ENCODE assay signal across 8 mouse cellular contexts in the genomic region with DNA sequence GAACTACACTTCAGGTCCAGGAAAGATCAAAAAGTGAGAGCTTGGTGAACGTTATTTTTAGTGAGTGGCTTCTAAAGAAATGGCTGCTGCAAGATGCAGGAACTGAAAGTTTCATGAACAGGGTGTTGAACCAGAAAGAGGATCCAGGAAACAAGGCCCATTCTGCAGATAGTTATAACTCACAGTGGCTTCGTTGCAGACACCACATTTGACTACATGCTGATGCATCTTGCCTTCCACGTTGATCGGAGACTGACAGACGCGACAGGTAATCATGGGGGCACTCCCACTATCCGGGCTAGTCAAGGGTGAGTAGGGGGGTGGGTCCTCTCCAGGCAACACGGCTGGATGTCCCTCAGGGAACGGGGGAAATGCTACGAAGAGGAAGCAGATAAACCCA. TPM values are rescaled to one million over a fixed set of nuclear protein-coding genes. Genes with fewer than 3 reads are reported as not detected.
DNase-seq lines count a peak whose midpoint lies in the region; ATAC-seq and TF ChIP-seq lines count a peak whose summit lies in the region.

No protein-coding gene starts in this region.

- 7% methylated on average over 10 of the region's 10 CpGs for WGBS in thymus, adult 2 months
- 10% methylated on average over 10 of the region's 10 CpGs for WGBS in liver, embryonic 12.5 days (ENCODE audit: insufficient replicate concordance)
- 5% methylated on average over 10 of the region's 10 CpGs for WGBS in small intestine, adult 2 months

- H3K36me3 ChIP-seq in thymus, adult 2 months (ENCODE audit: control insufficient read depth, insufficient read depth, low read length) = peaks cover 10% of the 10 kb centered on the region
- peaks cover 38% of the 10 kb centered on the region for H3K36me3 ChIP-seq in liver, embryonic 12.5 days
- H3K36me3 ChIP-seq in small intestine, adult 2 months (ENCODE audit: control insufficient read depth, insufficient read depth, low read length) = peaks cover 29% of the 10 kb centered on the region

- peak; percentile 21 for DNase-seq in adrenal gland, postnatal 14 days
- DNase-seq in adrenal gland, postnatal 36 days = no peak
- no peak for DNase-seq in thymus, adult 2 months
- no peak for DNase-seq in thymus, postnatal 14 days
- DNase-seq in c-Kit-positive CD71-positive TER-119-positive erythroid progenitor cells, embryonic 14.5 days (ENCODE audit: low spot score) = no peak
- DNase-seq in left cerebral cortex, adult 8-10 months (ENCODE audit: low spot score in 2 of 2) = no peak

- no peak for TF ChIP-seq CTCF in thymus, adult 2 months (IDR thresholded peaks at IDR 0.05; ENCODE audit: borderline replicate concordance, control insufficient read depth, extremely low read depth, insufficient read depth, low read length, poor library complexity)
- no peak for TF ChIP-seq CTCF in small intestine, adult 2 months (IDR thresholded peaks at IDR 0.05; ENCODE audit: extremely low read depth, insufficient read length, insufficient replicate concordance, low read depth, low read length)

- no peaks in the 10 kb centered on the region for H3K27me3 ChIP-seq in thymus, adult 2 months (ENCODE audit: control insufficient read depth, insufficient read depth, low read length)
- no peaks in the 10 kb centered on the region for H3K27me3 ChIP-seq in liver, embryonic 12.5 days (replicated peaks)
- no peaks in the 10 kb centered on the region for H3K27me3 ChIP-seq in small intestine, adult 2 months (ENCODE audit: control insufficient read depth, insufficient read depth, low read length)

- peak overlapping the region; percentile 19; the same call in 1 of the 2 replicates for H3K27ac ChIP-seq in thymus, adult 2 months (ENCODE audit: control insufficient read depth, insufficient read depth, low read length)
- peak overlapping the region; percentile 94 for H3K27ac ChIP-seq in liver, embryonic 12.5 days
- peak overlapping the region; percentile 92 for H3K27ac ChIP-seq in small intestine, adult 2 months (ENCODE audit: insufficient read depth, low read depth, low read length)

- H3K4me1 ChIP-seq in thymus, adult 2 months (replicated peaks; ENCODE audit: control insufficient read depth, insufficient read depth, low read length) = peaks cover 9% of the 10 kb centered on the region
- H3K4me1 ChIP-seq in liver, embryonic 12.5 days = peaks cover 54% of the 10 kb centered on the region
- H3K4me1 ChIP-seq in small intestine, adult 2 months (ENCODE audit: control insufficient read depth, insufficient read depth, insufficient read length, low read length) = peaks cover 11% of the 10 kb centered on the region; the same call in 1 of the 2 replicates

- TF ChIP-seq POLR2A in thymus, adult 2 months (IDR thresholded peaks at IDR 0.05; ENCODE audit: control insufficient read depth, extremely low read depth, insufficient read depth, low read length, poor library complexity) = no peak
- TF ChIP-seq POLR2A in small intestine, adult 2 months (IDR thresholded peaks at IDR 0.05; ENCODE audit: low read depth, low read length) = no peak

- peak overlapping the region; percentile 71 for H3K4me3 ChIP-seq in thymus, adult 2 months (ENCODE audit: control insufficient read depth, insufficient read depth, low read length)
- peak overlapping the region; percentile 93 for H3K4me3 ChIP-seq in liver, embryonic 12.5 days
- H3K4me3 ChIP-seq in small intestine, adult 2 months (ENCODE audit: low read depth, low read length) = peak overlapping the region; percentile 72

- peak overlapping the region; percentile 97 for H3K9ac ChIP-seq in liver, embryonic 12.5 days

- no peak for ATAC-seq in liver, embryonic 12.5 days

- H3K9me3 ChIP-seq in liver, embryonic 12.5 days (replicated peaks) = no peaks in the 10 kb centered on the region

- peak overlapping the region; percentile 94 for H3K4me2 ChIP-seq in liver, embryonic 12.5 days

RNA-seq across cellular contexts. Expression of a gene that starts 0.7 kb away (rescaled TPM):
- 44.3 and 47.2 TPM in 2 replicates for total RNA-seq in adrenal gland, postnatal 14 days (2021)
- total RNA-seq in adrenal gland, postnatal 36 days (2021) = 10 to 100 TPM; 58.5 to 65.6 TPM
- 90.8 and 93.2 TPM in 2 replicates for polyA plus RNA-seq in thymus, adult 2 months (2012; rRNA removed)
- 26.1 and 30.6 TPM in 2 replicates for polyA plus RNA-seq in liver, embryonic 12.5 days (2016; fragmentation: Nextera tagmentation; extraction: Ambion mirVana)
- polyA plus RNA-seq in small intestine, adult 2 months (2012; rRNA removed) = 50.9 and 93.1 TPM in 2 replicates
- total RNA-seq in left cerebral cortex, adult 8-10 months (2022) = 100 to 1,000 TPM in 3 of 4 experiments, 10 to 100 TPM in 1; 92.6 to 121 (median 109) TPM

RNA-seq across cellular contexts. Expression of a gene that starts 0.9 kb away (rescaled TPM):
- total RNA-seq in adrenal gland, postnatal 14 days (2021) = 55.0 and 61.3 TPM in 2 replicates
- 10 to 100 TPM; 43.1 to 45.2 TPM for total RNA-seq in adrenal gland, postnatal 36 days (2021)
- polyA plus RNA-seq in thymus, adult 2 months (2012; rRNA removed) = 29.1 and 33.6 TPM in 2 replicates
- 75.0 and 76.1 TPM in 2 replicates for polyA plus RNA-seq in liver, embryonic 12.5 days (2016; fragmentation: Nextera tagmentation; extraction: Ambion mirVana)
- 59.2 and 116 TPM in 2 replicates for polyA plus RNA-seq in small intestine, adult 2 months (2012; rRNA removed)
- total RNA-seq in left cerebral cortex, adult 8-10 months (2022) = 10 to 100 TPM; 10.4 to 17.7 (median 16.6) TPM

RNA-seq across cellular contexts. Expression of a gene that starts 5.2 kb away (rescaled TPM):
- 66.1 and 71.3 TPM in 2 replicates for total RNA-seq in adrenal gland, postnatal 14 days (2021)
- total RNA-seq in adrenal gland, postnatal 36 days (2021) = 10 to 100 TPM; 61.0 to 89.4 TPM
- 44.5 and 54.1 TPM in 2 replicates for polyA plus RNA-seq in thymus, adult 2 months (2012; rRNA removed)
- polyA plus RNA-seq in liver, embryonic 12.5 days (2016; fragmentation: Nextera tagmentation; extraction: Ambion mirVana) = 144 and 147 TPM in 2 replicates
- polyA plus RNA-seq in small intestine, adult 2 months (2012; rRNA removed) = 9.6 and 20.0 TPM in 2 replicates
- total RNA-seq in left cerebral cortex, adult 8-10 months (2022) = 10 to 100 TPM; 55.5 to 64.8 (median 60.2) TPM

RNA-seq across cellular contexts. Expression of a gene that starts 5.3 kb away (rescaled TPM):
- total RNA-seq in adrenal gland, postnatal 14 days (2021) = 60.9 TPM in 2 replicates
- 10 to 100 TPM; 42.9 to 57.8 TPM for total RNA-seq in adrenal gland, postnatal 36 days (2021)
- 131 and 143 TPM in 2 replicates for polyA plus RNA-seq in thymus, adult 2 months (2012; rRNA removed)
- polyA plus RNA-seq in liver, embryonic 12.5 days (2016; fragmentation: Nextera tagmentation; extraction: Ambion mirVana) = 69.7 and 74.0 TPM in 2 replicates
- polyA plus RNA-seq in small intestine, adult 2 months (2012; rRNA removed) = 65.0 and 97.3 TPM in 2 replicates
- 10 to 100 TPM; 30.1 to 36.2 (median 33.2) TPM for total RNA-seq in left cerebral cortex, adult 8-10 months (2022)

RNA-seq across cellular contexts. Expression of a gene that starts 14.4 kb away (rescaled TPM):
- total RNA-seq in adrenal gland, postnatal 14 days (2021) = 51.4 and 57.2 TPM in 2 replicates
- total RNA-seq in adrenal gland, postnatal 36 days (2021) = 10 to 100 TPM; 37.6 to 46.1 TPM
- 20.1 and 27.8 TPM in 2 replicates for polyA plus RNA-seq in thymus, adult 2 months (2012; rRNA removed)
- not detected in 2 replicates for polyA plus RNA-seq in liver, embryonic 12.5 days (2016; fragmentation: Nextera tagmentation; extraction: Ambion mirVana)
- polyA plus RNA-seq in small intestine, adult 2 months (2012; rRNA removed) = not detected in 2 replicates
- total RNA-seq in left cerebral cortex, adult 8-10 months (2022) = 10 to 100 TPM in 1 of 4 experiments, 1 to 10 TPM in 3; 6.5 to 18.1 (median 8.9) TPM

Comparison
In these comparisons a context has a peak if more than half of its experiments do, and no peak if none do; other contexts are left out.
1. H3K27ac ChIP-seq: peak in every context shown above with its lines; median percentile 94 in liver, embryonic 12.5 days; 92 in small intestine, adult 2 months; 19 in thymus, adult 2 months.